Mouse (Mus musculus): ENCODE data around the gene Afmid.

Afmid gene

DNA sequence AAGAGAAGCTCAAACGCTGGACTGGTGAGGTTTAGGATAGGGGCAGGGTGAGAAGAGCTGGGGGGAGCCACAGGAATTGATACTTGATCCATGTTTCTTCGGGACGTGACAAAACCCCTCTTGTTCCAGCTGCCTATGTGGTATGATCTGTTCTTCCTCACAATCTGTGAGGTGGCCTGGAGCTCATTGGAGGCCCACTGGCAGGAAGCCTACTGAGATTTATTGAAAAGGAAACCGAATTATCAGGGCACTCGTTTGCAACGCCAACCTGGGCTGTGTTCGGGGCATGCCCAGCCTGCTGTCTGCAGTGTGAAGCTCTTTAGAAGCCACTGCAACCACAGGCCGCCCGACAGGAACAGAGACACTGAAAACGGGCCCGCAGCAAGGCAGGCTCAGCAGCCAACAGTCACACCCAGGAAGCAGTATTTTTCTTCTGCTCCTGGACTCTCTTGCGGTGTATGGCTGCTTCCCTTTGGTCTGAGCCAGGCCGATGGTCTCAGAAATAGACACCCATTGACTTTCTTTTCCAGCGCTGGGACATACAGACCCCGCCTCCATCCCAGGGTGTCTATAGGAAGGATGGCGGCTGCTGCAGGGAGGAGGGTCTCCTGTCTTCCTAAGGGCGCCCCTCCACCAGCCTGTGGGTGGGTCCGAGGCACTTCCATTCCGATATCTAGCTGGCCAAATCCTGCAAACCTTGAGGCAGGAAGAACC lies 22.7 kb downstream of the Afmid start:
- DNase-seq (ENCODE audit: extremely low read depth, low read depth) = no peak

GRCm38 (mm10) chr11:117848985-117849671 lies 23.4 kb downstream of the Afmid start, which contains the start of gene Birc5:
Birc5 (plus strand) TSS chr11:117849251.
- DNase-seq (ENCODE audit: extremely low read depth, low read depth) = peak; percentile 83

DNA sequence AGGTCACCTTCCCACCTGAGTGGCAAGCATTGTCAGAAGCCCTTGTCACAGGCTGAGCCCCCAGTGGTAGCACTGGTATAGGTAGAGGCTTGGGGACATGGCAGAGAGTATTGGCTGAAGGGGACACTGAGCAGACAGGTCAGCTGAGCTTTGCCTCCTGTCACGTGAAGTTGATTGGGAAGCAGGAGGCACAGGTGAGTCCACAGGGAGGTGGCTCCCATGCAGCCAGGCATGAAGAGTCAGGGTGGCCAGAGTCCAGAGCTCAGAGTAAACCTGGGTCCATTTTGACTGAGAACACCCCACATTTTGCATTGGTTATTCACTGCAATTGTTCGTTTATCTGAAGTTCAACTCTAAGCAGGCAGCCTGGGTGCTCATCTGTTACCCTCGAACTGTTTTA lies 27.2 kb downstream of the Afmid start:
- no peak for DNase-seq (ENCODE audit: extremely low read depth, low read depth)

DNA sequence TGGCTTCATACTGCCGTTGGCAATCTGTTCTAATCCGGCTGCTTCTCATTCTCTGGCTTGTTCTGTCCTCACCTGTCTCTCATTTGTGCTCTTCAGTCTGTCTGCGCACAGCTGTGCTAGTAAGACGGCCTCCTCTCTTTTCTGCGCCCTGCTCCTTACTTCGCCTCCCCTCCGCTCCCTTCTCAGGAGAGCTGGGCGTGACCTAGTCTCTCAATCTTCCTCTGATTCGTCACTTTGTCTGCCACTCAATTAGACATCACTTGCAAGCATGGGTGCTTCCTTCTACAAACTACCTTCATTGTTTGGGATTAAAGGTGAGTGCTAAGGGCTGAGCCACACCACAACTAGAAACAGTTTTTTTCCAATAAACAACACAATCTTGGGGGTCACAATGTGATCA lies 28.5 kb downstream of the Afmid start:
- no peak for DNase-seq (ENCODE audit: extremely low read depth, low read depth)

DNA sequence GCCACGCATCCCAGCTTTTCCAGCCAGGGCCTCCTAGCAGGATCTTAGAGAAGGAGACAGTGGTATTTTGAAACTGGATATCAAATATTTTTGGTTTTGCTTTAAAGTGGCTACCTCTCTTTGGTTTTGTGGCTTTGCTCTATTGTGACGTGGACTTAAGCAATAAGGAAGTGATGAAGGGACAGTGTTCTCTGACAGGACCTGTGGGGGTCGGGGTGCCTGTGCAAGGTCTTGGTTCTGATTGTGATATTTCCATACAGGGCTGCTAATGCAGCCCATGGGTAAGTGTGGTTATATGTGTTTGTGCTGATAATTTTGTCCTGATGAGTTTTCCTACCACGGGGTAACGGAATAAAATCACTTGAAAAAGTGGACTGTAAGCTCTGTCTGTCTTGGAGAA lies 29.6 kb downstream of the Afmid start:
- no peak for DNase-seq (ENCODE audit: extremely low read depth, low read depth)

GRCm38 (mm10) chr11:117855975-117856374 lies 30.3 kb downstream of the Afmid start:
- no peak for DNase-seq (ENCODE audit: extremely low read depth, low read depth)

DNA sequence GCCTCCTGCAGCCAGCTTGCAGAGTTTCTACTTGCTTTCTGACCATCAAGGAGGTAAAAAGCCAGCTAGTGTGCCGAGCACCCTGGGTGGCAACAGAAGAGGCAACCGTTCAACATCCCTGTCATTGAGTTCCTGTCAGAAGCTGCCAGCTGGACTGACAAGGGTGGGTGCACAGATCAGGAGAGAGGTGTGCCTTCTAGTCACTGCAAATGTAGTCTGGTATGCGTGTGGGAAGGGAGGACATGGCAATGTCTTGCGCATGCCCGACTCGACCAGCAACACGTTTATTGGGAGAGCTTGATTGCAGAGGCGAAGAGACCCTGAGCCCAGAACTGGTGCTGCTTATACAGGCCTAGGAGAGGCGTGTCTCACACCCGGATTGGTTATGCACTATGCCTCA lies 31.7 kb downstream of the Afmid start:
- DNase-seq (ENCODE audit: extremely low read depth, low read depth) = no peak

GRCm38 (mm10) chr11:117858392-117858791 lies 32.7 kb downstream of the Afmid start:
- no peak for DNase-seq (ENCODE audit: extremely low read depth, low read depth)

DNA sequence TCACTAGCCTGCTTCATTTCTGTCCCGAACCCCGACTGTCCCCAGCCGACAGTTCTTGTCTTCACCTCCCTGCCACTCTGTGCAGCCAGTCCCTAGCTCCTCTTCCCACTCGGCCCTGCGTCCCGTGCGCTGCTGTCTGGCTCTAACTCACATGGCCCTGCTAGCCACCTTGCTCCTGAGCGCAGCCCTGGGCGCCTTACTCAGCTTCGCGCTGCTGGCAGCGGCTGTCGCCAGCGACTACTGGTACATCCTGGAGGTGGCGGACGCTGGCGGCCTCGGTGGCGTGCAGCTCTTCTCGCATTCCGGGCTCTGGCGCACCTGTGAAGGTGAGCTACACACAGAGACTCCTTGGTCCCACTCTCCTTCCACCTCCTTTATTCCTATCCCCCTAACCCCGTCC lies 34.9 kb downstream of the Afmid start, which contains the start of gene Tmem235:
TSS of gene Tmem235 (plus strand) at position 152 of the 400 bp plus-strand sequence.
- DNase-seq (ENCODE audit: extremely low read depth, low read depth) = no peak

GRCm38 (mm10) chr11:117863174-117863856 lies 37.6 kb downstream of the Afmid start:
- DNase-seq (ENCODE audit: extremely low read depth, low read depth) = no peak

DNA sequence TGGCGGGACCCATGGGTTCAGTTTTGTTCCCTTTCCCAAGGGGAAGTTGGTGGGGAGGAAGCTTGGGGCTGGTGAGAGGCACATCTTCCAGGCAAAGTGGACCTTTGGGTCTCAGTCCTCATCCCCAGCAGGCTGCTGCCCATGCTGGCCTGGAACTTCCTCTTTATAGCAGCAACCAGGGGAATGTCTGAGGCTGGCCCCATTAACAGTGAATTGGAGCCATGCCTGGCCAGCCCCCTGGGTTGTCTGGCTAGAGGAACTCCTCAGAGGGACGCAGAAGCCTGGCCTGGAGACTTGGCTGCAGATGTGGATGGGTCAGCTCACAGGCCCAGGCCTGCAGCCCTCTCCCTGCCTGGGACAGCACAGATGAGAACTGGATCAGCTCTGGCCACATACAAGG lies 39.1 kb downstream of the Afmid start:
- DNase-seq (ENCODE audit: extremely low read depth, low read depth) = no peak

DNA sequence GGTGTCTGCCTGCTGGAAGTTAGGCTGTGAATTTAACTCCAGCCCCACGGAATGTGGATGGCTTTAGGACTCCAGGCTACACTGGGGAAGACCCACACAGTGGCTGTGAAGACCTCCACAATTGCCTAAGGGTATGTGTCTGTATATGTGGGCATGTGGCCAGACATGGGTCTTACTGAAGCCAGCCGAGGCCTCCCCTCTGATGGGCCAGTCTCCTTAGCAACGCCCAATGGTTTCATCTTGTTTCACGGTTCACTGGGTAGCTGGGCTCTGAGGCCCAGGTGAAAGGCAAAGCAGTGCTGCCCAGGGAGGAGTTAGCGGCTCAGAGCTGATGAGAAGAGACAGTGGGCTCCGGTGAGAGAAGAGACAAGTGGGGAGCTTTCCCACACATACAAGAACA lies 40.3 kb downstream of the Afmid start:
- no peak for DNase-seq (ENCODE audit: extremely low read depth, low read depth)

- no peak for DNase-seq (ENCODE audit: extremely low read depth, low read depth)
Observed at GRCm38 (mm10) chr11:117870688-117871365, 45.1 kb downstream of the Afmid start.

DNA sequence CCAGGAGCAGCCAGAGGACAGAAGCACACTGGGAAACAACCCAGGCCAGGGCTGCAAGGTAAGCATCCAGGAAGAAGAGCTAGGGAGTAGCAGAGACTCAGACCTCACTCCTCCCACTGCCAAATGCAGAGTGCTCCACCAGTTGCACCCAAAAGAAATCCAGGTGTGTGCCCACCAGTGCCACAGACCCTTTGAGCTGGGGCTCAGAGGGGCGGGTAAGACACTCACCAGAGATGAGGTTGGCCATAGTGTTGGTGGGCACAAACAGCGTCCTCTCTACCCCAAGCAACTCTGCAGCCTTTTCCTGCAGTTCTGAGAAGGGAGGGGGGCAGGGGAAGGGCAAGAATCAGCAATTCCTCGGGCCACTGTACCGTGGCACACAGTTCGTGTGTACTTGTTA lies 45.7 kb downstream of the Afmid start:
- DNase-seq (ENCODE audit: extremely low read depth, low read depth) = no peak

- DNase-seq (ENCODE audit: extremely low read depth, low read depth) = no peak
Observed at GRCm38 (mm10) chr11:117871911-117872584, 46.3 kb downstream of the Afmid start.

DNA sequence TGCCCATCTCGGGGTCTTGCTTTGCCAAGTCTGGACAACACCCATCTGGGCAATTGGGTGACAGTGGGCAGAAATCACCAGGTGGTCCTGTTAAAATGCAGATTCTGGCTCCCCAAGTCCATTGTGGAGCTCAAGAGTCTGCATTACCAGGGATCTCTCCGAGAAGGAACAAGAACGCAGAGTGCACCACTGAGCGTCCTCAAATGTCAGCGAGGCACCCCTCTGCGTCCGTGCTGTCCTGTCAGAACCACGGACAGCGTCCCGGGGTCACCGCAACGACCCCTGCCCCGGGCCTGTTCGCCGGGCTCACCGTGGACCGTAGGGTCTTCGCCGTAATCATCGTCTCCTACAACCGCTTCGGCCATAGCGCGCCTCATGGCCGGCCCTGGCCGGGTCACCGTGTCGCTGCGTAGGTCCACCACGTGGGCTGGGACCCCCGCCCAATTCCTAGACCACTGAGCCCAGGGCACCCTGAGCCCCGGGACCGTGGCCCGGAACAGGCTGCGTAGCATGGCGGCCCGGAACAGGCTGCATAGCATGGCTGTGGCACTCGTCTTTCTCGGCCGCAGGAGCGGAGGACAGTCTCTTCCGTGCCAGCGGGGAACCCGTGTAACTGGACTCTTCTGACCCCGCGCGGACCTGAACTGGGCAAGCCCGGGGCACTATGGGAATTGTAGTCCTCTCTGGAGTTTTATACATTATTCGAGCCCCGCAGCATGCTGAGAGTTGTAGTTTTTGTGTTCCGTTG lies 47.3 kb downstream of the Afmid start, which contains the start of gene Tha1:
TSS of gene Tha1 (minus strand) at position 621 of the 748 bp plus-strand sequence.
- no peak for DNase-seq (ENCODE audit: extremely low read depth, low read depth)

- DNase-seq (ENCODE audit: extremely low read depth, low read depth) = no peak
Observed at GRCm38 (mm10) chr11:117874419-117874818, 48.7 kb downstream of the Afmid start.

DNA sequence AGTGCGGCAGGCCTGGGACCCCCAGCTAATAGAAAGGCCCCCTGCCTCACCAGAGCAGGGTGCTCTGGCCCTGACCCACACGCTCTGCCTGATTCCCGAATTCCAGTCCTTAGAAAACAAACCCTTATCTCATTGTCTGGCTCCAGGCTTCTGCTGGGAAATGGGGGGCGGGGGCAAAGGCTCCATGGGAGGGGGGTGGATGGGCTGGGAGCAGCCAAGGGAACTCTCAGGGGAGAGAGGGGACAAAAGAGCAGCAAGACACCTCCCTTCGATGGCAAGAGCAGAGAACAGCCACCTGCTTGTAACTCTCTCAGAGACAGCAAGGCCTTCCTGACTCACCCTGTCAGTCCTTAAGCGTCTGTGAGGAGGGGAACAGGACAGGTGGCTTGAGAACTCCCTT lies 50.0 kb downstream of the Afmid start:
- no peak for DNase-seq (ENCODE audit: extremely low read depth, low read depth)

DNA sequence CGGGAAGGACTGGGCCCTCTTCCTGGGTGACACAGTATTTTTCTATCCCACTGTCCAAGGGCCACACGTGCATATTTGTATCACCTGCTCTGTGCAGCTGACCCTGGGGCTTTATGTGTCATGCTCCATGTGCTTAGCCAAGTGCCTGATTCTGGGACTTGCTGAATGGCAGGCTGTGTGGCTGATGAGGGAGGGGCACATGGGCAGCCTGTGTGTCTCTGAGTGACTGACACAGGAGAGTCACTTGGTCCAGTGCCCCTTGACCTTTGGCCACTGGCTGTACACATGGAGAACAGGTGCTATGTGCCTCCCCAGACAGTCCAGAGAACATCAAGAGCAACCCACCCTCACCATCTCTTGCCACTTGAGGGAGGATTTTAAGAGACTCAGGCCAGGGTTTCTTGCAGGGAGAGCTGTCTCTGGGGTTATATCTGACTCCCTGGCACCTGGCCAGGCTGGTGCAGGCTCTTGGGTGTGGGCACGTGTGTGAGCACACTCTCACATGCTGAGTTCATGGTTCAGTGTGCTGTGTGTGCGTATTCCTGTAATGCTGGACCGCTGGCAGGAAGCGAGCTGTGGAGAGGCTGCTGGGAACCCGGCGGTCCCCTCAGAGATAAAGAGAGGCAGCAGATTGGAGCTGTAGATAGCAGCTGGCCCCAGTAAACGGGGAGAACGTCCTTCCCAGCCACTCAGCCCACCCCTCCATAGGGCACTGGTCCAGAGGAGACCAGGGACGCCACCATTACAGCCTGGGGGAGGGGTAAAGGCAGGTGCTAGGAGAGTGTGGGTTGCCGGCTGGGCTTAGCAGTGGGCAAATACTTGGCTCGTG lies 52.4 kb downstream of the Afmid start:
- no peak for DNase-seq (ENCODE audit: extremely low read depth, low read depth)

DNA sequence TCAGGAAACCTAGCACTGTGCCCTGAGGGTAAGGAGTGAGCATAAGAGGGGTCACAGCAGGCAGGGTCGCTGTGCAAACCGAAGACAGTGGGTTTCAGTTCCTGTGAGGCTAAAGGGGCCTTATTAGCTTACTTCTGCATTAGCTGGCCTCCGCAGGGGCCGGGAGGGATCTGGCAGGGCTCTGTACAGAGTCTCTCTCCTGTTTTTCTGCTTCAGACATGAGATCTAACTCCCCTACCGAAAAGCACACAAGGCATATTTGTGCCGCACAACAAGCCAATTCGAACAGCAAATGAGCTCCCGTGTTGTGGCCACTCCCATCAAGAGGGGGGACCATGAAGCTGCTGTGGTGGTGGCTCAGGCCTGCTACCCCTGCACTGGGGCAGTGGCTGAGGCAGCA lies 53.2 kb downstream of the Afmid start:
- no peak for DNase-seq (ENCODE audit: extremely low read depth, low read depth)

Measured in MEL-GATA-1-ER (cell line).